Mouse (Mus musculus): ENCODE measurements at regions not wholly inside any gene's neighbourhood (a gene's known extent, or its start where the extent isn't known, plus 50 kb on each side); places are given as distances from the start of the nearest gene placed in this dataset.

GRCm38 (mm10) chr13:47666470-47666869, 544.0 kb downstream of the Rnf144b start:
- TF ChIP-seq CTCF (IDR thresholded peaks at IDR 0.05; ENCODE audit: borderline replicate concordance, insufficient read depth, low read length) (no peak), POLR2A (IDR thresholded peaks at IDR 0.05; ENCODE audit: low read depth, low read length) (no peak)
